Mouse (Mus musculus): ENCODE measurements around the gene Gsk3b.

DNA sequence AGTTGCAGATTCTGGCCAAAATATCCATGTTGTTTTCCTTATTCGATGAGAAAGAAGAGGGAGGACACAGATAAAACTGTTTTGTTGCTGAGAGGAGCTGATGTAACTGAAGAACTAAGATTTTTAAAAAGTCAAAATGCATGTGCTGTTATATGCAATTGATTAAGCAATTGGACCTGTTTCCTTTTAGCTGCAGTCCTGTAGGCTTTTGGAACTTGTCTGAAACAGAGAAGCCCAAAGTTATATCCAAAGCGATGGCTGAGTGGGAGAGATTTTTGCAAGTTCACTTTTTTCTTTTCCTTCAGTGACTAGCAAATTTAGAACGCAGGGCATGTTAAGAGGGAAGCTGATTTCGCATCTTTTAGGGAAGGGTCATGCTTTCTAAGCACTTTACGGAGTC is 2.9 kb downstream of the Gsk3b start:
- TF ChIP-seq EP300 (IDR thresholded peaks at IDR 0.05; ENCODE audit: low read depth): no peak
- no peak for TF ChIP-seq CTCF (IDR thresholded peaks at IDR 0.05; ENCODE audit: low read depth)

Measured in liver, embryonic 14.5 days (tissue).